In genomic region chr2:180473080-180473440, GRCm38 (mm10) we compare ENCODE assay signal across 8 mouse cellular contexts. TPM values are rescaled to one million over a fixed set of nuclear protein-coding genes. Genes with fewer than 3 reads are reported as not detected.
DNase-seq lines count a peak whose midpoint lies in the region; ATAC-seq and TF ChIP-seq lines count a peak whose summit lies in the region.

No protein-coding gene starts in this region.

- no peak for TF ChIP-seq POLR2A in lung, adult 2 months (IDR thresholded peaks at IDR 0.05; ENCODE audit: borderline replicate concordance, extremely low read depth, low read depth, low read length)

- no peaks in the 10 kb centered on the region for H3K36me3 ChIP-seq in kidney, postnatal 0 days (ENCODE audit: insufficient read depth, low read length)
- no peaks in the 10 kb centered on the region for H3K36me3 ChIP-seq in neural tube, embryonic 12.5 days

- peak; percentile 47 for TF ChIP-seq CTCF in lung, adult 2 months (IDR thresholded peaks at IDR 0.05; ENCODE audit: insufficient read depth, low read length)
- TF ChIP-seq CTCF in kidney, postnatal 0 days (IDR thresholded peaks at IDR 0.05; ENCODE audit: low read depth) = peak; percentile 66

- H3K27me3 ChIP-seq in kidney, postnatal 0 days (ENCODE audit: insufficient read depth, low read length) = no peaks in the 10 kb centered on the region
- H3K27me3 ChIP-seq in neural tube, embryonic 12.5 days (replicated peaks) = no peaks in the 10 kb centered on the region; the same call in 1 of the 2 replicates

- no peak overlapping the region for H3K27ac ChIP-seq in kidney, postnatal 0 days
- no peak overlapping the region for H3K27ac ChIP-seq in neural tube, embryonic 12.5 days

- peak; percentile 91 for ATAC-seq in common myeloid progenitor, adult 5-6 weeks (replicated peaks; ENCODE audit: low read depth, poor library complexity, severe bottlenecking)
- ATAC-seq in kidney, postnatal 0 days (replicated peaks; ENCODE audit: low FRiP score, low read depth) = peak; percentile 71
- ATAC-seq in neural tube, embryonic 12.5 days (ENCODE audit: low FRiP score, low read depth) = peak; percentile 77; the same call in 1 of the 2 replicates

- no peaks in the 10 kb centered on the region; the same call in 1 of the 2 replicates for H3K4me1 ChIP-seq in lung, adult 2 months (ENCODE audit: control insufficient read depth, insufficient read depth, low read length)
- H3K4me1 ChIP-seq in kidney, postnatal 0 days (replicated peaks; ENCODE audit: insufficient read depth, low read length) = no peaks in the 10 kb centered on the region; the same call in 1 of the 2 replicates
- H3K4me1 ChIP-seq in neural tube, embryonic 12.5 days = peaks cover 3% of the 10 kb centered on the region; the same call in 1 of the 2 replicates

- no peaks in the 10 kb centered on the region for H3K9me3 ChIP-seq in kidney, postnatal 0 days (replicated peaks; ENCODE audit: low read length)
- no peaks in the 10 kb centered on the region for H3K9me3 ChIP-seq in neural tube, embryonic 12.5 days

- WGBS in lung, adult 2 months = 40% methylated on average over 7 of the region's 7 CpGs
- 31% methylated on average over 7 of the region's 7 CpGs for WGBS in kidney, postnatal 0 days
- 43% methylated on average over 7 of the region's 7 CpGs for WGBS in neural tube, embryonic 12.5 days

- no peak overlapping the region for H3K4me3 ChIP-seq in lung, adult 2 months (replicated peaks; ENCODE audit: extremely low read depth, low read depth, low read length)
- H3K4me3 ChIP-seq in kidney, postnatal 0 days (replicated peaks; ENCODE audit: low read depth, low read length) = no peak overlapping the region
- H3K4me3 ChIP-seq in neural tube, embryonic 12.5 days = no peak overlapping the region

- H3K9ac ChIP-seq in kidney, postnatal 0 days (ENCODE audit: low read depth, low read length) = no peak overlapping the region; the same call in 1 of the 2 replicates
- no peak overlapping the region for H3K9ac ChIP-seq in neural tube, embryonic 12.5 days

- no peak for DNase-seq in lung, adult 2 months
- DNase-seq in lung, adult 18-20 months = no peak
- peak; percentile 48 to 86 for DNase-seq in frontal cortex, postnatal 36 days (ENCODE audit: low spot score in 2 of 2)
- DNase-seq in kidney, postnatal 0 days (ENCODE audit: low spot score) = peak; percentile 94
- DNase-seq in liver = peak; percentile 40
- peak; percentile 34 for DNase-seq in thymus, postnatal 25 days

- H3K4me2 ChIP-seq in kidney, postnatal 0 days (ENCODE audit: low read length) = 0 out of 2 replicates have a peak overlapping the region, but pooled peaks have one; percentile 6
- 0 out of 2 replicates have a peak overlapping the region, but pooled peaks have one; percentile 6 for H3K4me2 ChIP-seq in neural tube, embryonic 12.5 days (replicated peaks)

RNA-seq across cellular contexts. Expression of gene Slco4a1, which starts 17.0 kb away (rescaled TPM):
- polyA plus RNA-seq in lung, adult 2 months (2012; rRNA removed) = 4.9 and 6.2 TPM in 2 replicates
- 5.9 and 12.5 TPM in 2 replicates for total RNA-seq in common myeloid progenitor, adult 5-6 weeks (2017)
- 11.9 and 12.7 TPM in 2 replicates for polyA plus RNA-seq in kidney, postnatal 0 days (2015; fragmentation: Nextera tagmentation; extraction: Ambion mirVana)
- 6.0 and 7.8 TPM in 2 replicates for polyA plus RNA-seq in neural tube, embryonic 12.5 days (2016; fragmentation: Nextera tagmentation; extraction: Ambion mirVana)

RNA-seq across cellular contexts. Expression of gene Ntsr1, which starts 26.7 kb away (rescaled TPM):
- not detected in 2 replicates for polyA plus RNA-seq in lung, adult 2 months (2012; rRNA removed)
- total RNA-seq in common myeloid progenitor, adult 5-6 weeks (2017) = not detected in 2 replicates
- polyA plus RNA-seq in kidney, postnatal 0 days (2015; fragmentation: Nextera tagmentation; extraction: Ambion mirVana) = 4.4 and 4.9 TPM in 2 replicates
- 0.28 and 0.32 TPM in 2 replicates for polyA plus RNA-seq in neural tube, embryonic 12.5 days (2016; fragmentation: Nextera tagmentation; extraction: Ambion mirVana)

Comparison
In these comparisons a context has a peak if more than half of its experiments do, and no peak if none do; other contexts are left out.
1. DNase-seq: peak in frontal cortex, postnatal 36 days (2 of 2), kidney, postnatal 0 days (single experiment), liver (single experiment) and thymus, postnatal 25 days (single experiment); none in lung, adult 2 months (single experiment) and lung, adult 18-20 months (0 of 2).
2. Peak in every context shown above with its lines, with median percentiles within 50 percentile points of each other: ATAC-seq.